In the genomic region with DNA sequence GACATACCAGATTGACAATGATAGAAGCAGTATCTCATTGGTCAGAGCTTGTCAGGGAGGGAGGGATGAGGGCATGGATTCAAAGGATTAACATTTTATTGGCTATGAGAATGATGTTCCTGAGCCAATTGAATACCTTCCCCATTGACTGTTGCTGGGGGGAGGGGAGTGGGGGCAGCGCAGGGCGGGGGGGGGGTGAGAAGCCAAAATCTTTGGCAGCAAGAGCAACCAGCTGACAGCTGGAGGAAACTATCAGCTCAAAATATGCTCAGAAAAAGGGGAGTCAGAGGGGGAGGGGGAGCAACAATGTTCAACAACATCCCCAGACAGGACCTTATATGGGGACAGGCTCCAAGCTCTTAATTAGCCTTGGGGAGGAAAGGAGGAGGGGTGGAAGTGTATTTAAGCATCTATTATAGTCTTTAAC, we compare ENCODE assay signal across 7 mouse cellular contexts. TPM values are rescaled to one million over a fixed set of nuclear protein-coding genes. Genes with fewer than 3 reads are reported as not detected.
DNase-seq lines count a peak whose midpoint lies in the region; ATAC-seq and TF ChIP-seq lines count a peak whose summit lies in the region.

No protein-coding gene starts in this region.

- H3K4me1 ChIP-seq in testis, adult 2 months (ENCODE audit: control insufficient read depth, insufficient read depth, low read length), result no peaks in the 10 kb centered on the region; the same call in 1 of the 2 replicates
- H3K4me1 ChIP-seq in heart, adult 2 months (ENCODE audit: control insufficient read depth, insufficient read depth, low read length), result peaks cover 6% of the 10 kb centered on the region
- H3K4me1 ChIP-seq in kidney, postnatal 0 days (replicated peaks; ENCODE audit: insufficient read depth, low read length), result peaks cover 11% of the 10 kb centered on the region
- peaks cover 21% of the 10 kb centered on the region for H3K4me1 ChIP-seq in midbrain, embryonic 10.5 days

- no peak overlapping the region for H3K4me3 ChIP-seq in testis, adult 2 months (ENCODE audit: control insufficient read depth, low read depth, low read length)
- H3K4me3 ChIP-seq in heart, adult 2 months, result no peak overlapping the region
- no peak overlapping the region; the same call in 1 of the 2 replicates for H3K4me3 ChIP-seq in kidney, postnatal 0 days (replicated peaks; ENCODE audit: low read depth, low read length)
- H3K4me3 ChIP-seq in midbrain, embryonic 10.5 days, result peak overlapping the region; percentile 44

- intact Hi-C loops in heart, adult 2 months (cut with DNase I), result no loop called here

- H3K79me2 ChIP-seq in heart, adult 2 months (replicated peaks; ENCODE audit: control insufficient read depth, insufficient read depth, low read length), result no peaks in the 10 kb centered on the region

- TF ChIP-seq POLR2A in testis, adult 2 months (IDR thresholded peaks at IDR 0.05; ENCODE audit: control insufficient read depth, low read depth, low read length), result no peak
- TF ChIP-seq POLR2A in heart, adult 2 months (IDR thresholded peaks at IDR 0.05; ENCODE audit: insufficient read depth, low read depth, low read length), result no peak

- H3K9me3 ChIP-seq in kidney, postnatal 0 days (replicated peaks; ENCODE audit: low read length), result no peaks in the 10 kb centered on the region
- H3K9me3 ChIP-seq in midbrain, embryonic 10.5 days (replicated peaks), result no peaks in the 10 kb centered on the region

- TF ChIP-seq EP300 in heart, adult 2 months (IDR thresholded peaks at IDR 0.05; ENCODE audit: insufficient read depth, low read depth, low read length), result no peak

- ATAC-seq in kidney, postnatal 0 days (replicated peaks; ENCODE audit: low FRiP score, low read depth), result peak; percentile 81

- peak overlapping the region; percentile 46; the same call in 1 of the 2 replicates for H3K4me2 ChIP-seq in kidney, postnatal 0 days (ENCODE audit: low read length)

- 0 out of 2 replicates have a peak overlapping the region, but pooled peaks have one; percentile 78 for H3K27ac ChIP-seq in testis, adult 2 months (ENCODE audit: control insufficient read depth, insufficient read depth, low read depth, low read length)
- peak overlapping the region; percentile 76 for H3K27ac ChIP-seq in heart, adult 2 months
- peak overlapping the region; percentile 89 for H3K27ac ChIP-seq in kidney, postnatal 0 days
- peak overlapping the region; percentile 5; the same call in 1 of the 2 replicates for H3K27ac ChIP-seq in midbrain, embryonic 10.5 days (replicated peaks)

- no peak for TF ChIP-seq CTCF in testis, adult 2 months (IDR thresholded peaks at IDR 0.05; ENCODE audit: control insufficient read depth, insufficient read depth, insufficient replicate concordance, low read depth, low read length)
- no peak for TF ChIP-seq CTCF in heart, adult 2 months (IDR thresholded peaks at IDR 0.05)
- TF ChIP-seq CTCF in kidney, postnatal 0 days (IDR thresholded peaks at IDR 0.05; ENCODE audit: low read depth), result no peak

- no peak for DNase-seq in testis, postnatal 14 days (ENCODE audit: low spot score)
- DNase-seq in heart, adult 2 months, result no peak
- DNase-seq in kidney, postnatal 0 days (ENCODE audit: low spot score), result peak; percentile 94
- DNase-seq in midbrain, embryonic 10.5 days (ENCODE audit: low spot score), result peak; percentile 36
- DNase-seq in ovary, postnatal 10 days (ENCODE audit: low spot score), result no peak
- no peak for DNase-seq in spleen, adult 18-20 months

- H3K27me3 ChIP-seq in testis, adult 2 months (ENCODE audit: control insufficient read depth, insufficient read depth, low read length), result no peaks in the 10 kb centered on the region
- H3K27me3 ChIP-seq in heart, adult 2 months (ENCODE audit: control insufficient read depth, insufficient read depth, low read length), result no peaks in the 10 kb centered on the region
- H3K27me3 ChIP-seq in kidney, postnatal 0 days (ENCODE audit: insufficient read depth, low read length), result no peaks in the 10 kb centered on the region
- H3K27me3 ChIP-seq in midbrain, embryonic 10.5 days (ENCODE audit: low read depth, poor library complexity, severe bottlenecking), result no peaks in the 10 kb centered on the region

- 0% methylated on average over 2 of the region's 2 CpGs for WGBS in heart, adult 2 months
- 0% methylated on average over 2 of the region's 2 CpGs for WGBS in kidney, postnatal 0 days
- WGBS in midbrain, embryonic 10.5 days, result 5% methylated on average over 2 of the region's 2 CpGs

- no peaks in the 10 kb centered on the region for H3K36me3 ChIP-seq in testis, adult 2 months (ENCODE audit: control insufficient read depth, insufficient read depth, low read length)
- H3K36me3 ChIP-seq in heart, adult 2 months (ENCODE audit: control insufficient read depth, insufficient read depth, low read length), result peaks cover 4% of the 10 kb centered on the region; the same call in 1 of the 2 replicates
- 0 out of 2 replicates have a peak, but pooled peaks cover 6% of the 10 kb centered on the region for H3K36me3 ChIP-seq in kidney, postnatal 0 days (ENCODE audit: insufficient read depth, low read length)
- H3K36me3 ChIP-seq in midbrain, embryonic 10.5 days, result peaks cover 9% of the 10 kb centered on the region

- H3K9ac ChIP-seq in heart, adult 2 months (ENCODE audit: low read depth, low read length), result no peak overlapping the region
- no peak overlapping the region for H3K9ac ChIP-seq in kidney, postnatal 0 days (ENCODE audit: low read depth, low read length)

RNA-seq across cellular contexts. Expression of a gene that starts 6.9 kb away (rescaled TPM):
- 25.0 and 32.3 TPM in 2 replicates for polyA plus RNA-seq in testis, adult 2 months (2012; rRNA removed)
- total RNA-seq in heart, adult 2 months (2021), result 10 to 100 TPM; 16.4 to 17.4 TPM
- 41.9 and 45.7 TPM in 2 replicates for polyA plus RNA-seq in heart, adult 2 months (2012; rRNA removed)
- 63.9 and 72.0 TPM in 2 replicates for polyA plus RNA-seq in kidney, postnatal 0 days (2015; fragmentation: Nextera tagmentation; extraction: Ambion mirVana)
- polyA plus RNA-seq in midbrain, embryonic 10.5 days (2016; fragmentation: Nextera tagmentation; extraction: Ambion mirVana), result 63.5 and 69.5 TPM in 2 replicates

RNA-seq across cellular contexts. Expression of a gene that starts 12.0 kb away (rescaled TPM):
- polyA plus RNA-seq in testis, adult 2 months (2012; rRNA removed), result 86.0 and 91.4 TPM in 2 replicates
- total RNA-seq in heart, adult 2 months (2021), result 1,000 to 10,000 TPM; 1,369 to 1,610 TPM
- 997 and 1,250 TPM in 2 replicates for polyA plus RNA-seq in heart, adult 2 months (2012; rRNA removed)
- 375 and 405 TPM in 2 replicates for polyA plus RNA-seq in kidney, postnatal 0 days (2015; fragmentation: Nextera tagmentation; extraction: Ambion mirVana)
- 267 and 268 TPM in 2 replicates for polyA plus RNA-seq in midbrain, embryonic 10.5 days (2016; fragmentation: Nextera tagmentation; extraction: Ambion mirVana)

RNA-seq across cellular contexts. Expression of a gene that starts 13.0 kb away (rescaled TPM):
- polyA plus RNA-seq in testis, adult 2 months (2012; rRNA removed), result 0.52 and 1.0 TPM in 2 replicates
- total RNA-seq in heart, adult 2 months (2021), result 1 to 10 TPM in 1 of 2 experiments, under 1 TPM in 1; 0.29 to 1.5 TPM
- polyA plus RNA-seq in heart, adult 2 months (2012; rRNA removed), result 0.92 and 0.94 TPM in 2 replicates
- 5.2 and 7.0 TPM in 2 replicates for polyA plus RNA-seq in kidney, postnatal 0 days (2015; fragmentation: Nextera tagmentation; extraction: Ambion mirVana)
- 9.9 and 10.9 TPM in 2 replicates for polyA plus RNA-seq in midbrain, embryonic 10.5 days (2016; fragmentation: Nextera tagmentation; extraction: Ambion mirVana)

RNA-seq across cellular contexts. Expression of a gene that starts 17.8 kb away (rescaled TPM):
- 7.1 and 8.7 TPM in 2 replicates for polyA plus RNA-seq in testis, adult 2 months (2012; rRNA removed)
- total RNA-seq in heart, adult 2 months (2021), result 10 to 100 TPM in 1 of 2 experiments, 1 to 10 TPM in 1; 9.7 to 12.0 TPM
- 31.4 and 33.1 TPM in 2 replicates for polyA plus RNA-seq in heart, adult 2 months (2012; rRNA removed)
- polyA plus RNA-seq in kidney, postnatal 0 days (2015; fragmentation: Nextera tagmentation; extraction: Ambion mirVana), result 46.4 and 48.2 TPM in 2 replicates
- polyA plus RNA-seq in midbrain, embryonic 10.5 days (2016; fragmentation: Nextera tagmentation; extraction: Ambion mirVana), result 53.0 and 63.9 TPM in 2 replicates

RNA-seq across cellular contexts. Expression of a gene that starts 24.6 kb away (rescaled TPM):
- polyA plus RNA-seq in testis, adult 2 months (2012; rRNA removed), result 38.4 and 38.7 TPM in 2 replicates
- total RNA-seq in heart, adult 2 months (2021), result 10 to 100 TPM; 19.9 to 20.1 TPM
- polyA plus RNA-seq in heart, adult 2 months (2012; rRNA removed), result 31.7 and 37.9 TPM in 2 replicates
- 59.4 and 63.3 TPM in 2 replicates for polyA plus RNA-seq in kidney, postnatal 0 days (2015; fragmentation: Nextera tagmentation; extraction: Ambion mirVana)
- 102 and 109 TPM in 2 replicates for polyA plus RNA-seq in midbrain, embryonic 10.5 days (2016; fragmentation: Nextera tagmentation; extraction: Ambion mirVana)

Comparison
In these comparisons a context has a peak if more than half of its experiments do, and no peak if none do; other contexts are left out.
1. H3K27ac ChIP-seq: peak in every context shown above with its lines; median percentile 89 in kidney, postnatal 0 days; 78 in testis, adult 2 months; 76 in heart, adult 2 months; 5 in midbrain, embryonic 10.5 days.
2. DNase-seq: peak in kidney, postnatal 0 days (single experiment) and midbrain, embryonic 10.5 days (single experiment); none in testis, postnatal 14 days (single experiment), heart, adult 2 months (0 of 2), ovary, postnatal 10 days (single experiment) and spleen, adult 18-20 months (0 of 2).